Mouse (Mus musculus): Measurements from ENCODE around the gene Gm20388. TPM values are rescaled to one million over a fixed set of nuclear protein-coding genes. Genes with fewer than 3 reads are reported as not detected.
A peak's percentile ranks its signal among the peaks of the same experiment; 100 is the strongest.

The Gm20388 gene
- polyA plus RNA-seq, 1 experiment from 2014 or later = not detected

GRCm38 (mm10) chr8:120436491-120437030 is 525.9 kb downstream of the Gm20388 start:
- 55% methylated on average over 5 of the region's 5 CpGs for WGBS
- no peak overlapping the region for H3K4me2 ChIP-seq
- H3K4me3 ChIP-seq = no peak overlapping the region
- H3K9ac ChIP-seq = no peak overlapping the region
- no peaks in the 10 kb centered on the region for H3K27me3 ChIP-seq
- no peak for ATAC-seq (replicated peaks; ENCODE audit: insufficient number of reproducible peaks, insufficient read depth, low FRiP score, low read depth)
- H3K27ac ChIP-seq = no peak overlapping the region
- H3K9me3 ChIP-seq (replicated peaks) = no peaks in the 10 kb centered on the region
- peaks cover 33% of the 10 kb centered on the region for H3K4me1 ChIP-seq (replicated peaks)
- H3K36me3 ChIP-seq = no peaks in the 10 kb centered on the region

- no peak for ATAC-seq (replicated peaks; ENCODE audit: insufficient number of reproducible peaks, insufficient read depth, low FRiP score, low read depth)
- H3K9ac ChIP-seq = no peak overlapping the region
- H3K36me3 ChIP-seq = no peaks in the 10 kb centered on the region
- WGBS = 72% methylated on average over 1 of the region's 1 CpGs
- H3K9me3 ChIP-seq (replicated peaks) = no peaks in the 10 kb centered on the region
- H3K27ac ChIP-seq = no peak overlapping the region
- no peaks in the 10 kb centered on the region for H3K27me3 ChIP-seq
- H3K4me2 ChIP-seq = no peak overlapping the region
- peaks cover 39% of the 10 kb centered on the region for H3K4me1 ChIP-seq (replicated peaks)
- H3K4me3 ChIP-seq = no peak overlapping the region
Observed at GRCm38 (mm10) chr8:120437207-120437606, 526.6 kb downstream of the Gm20388 start.

GRCm38 (mm10) chr8:120437666-120438395 is 527.2 kb downstream of the Gm20388 start:
- Histone ChIP-seq H3K36me3 (no peaks in the 10 kb centered on the region), H3K4me1 (replicated peaks) (peaks cover 45% of the 10 kb centered on the region), H3K4me2 (no peak overlapping the region), H3K27me3 (no peaks in the 10 kb centered on the region), H3K4me3 (no peak overlapping the region), H3K9me3 (replicated peaks) (no peaks in the 10 kb centered on the region), H3K27ac (no peak overlapping the region), H3K9ac (0 out of 2 replicates have a peak overlapping the region, but pooled peaks have one; percentile 5)
- WGBS = 81% methylated on average over 21 of the region's 21 CpGs
- ATAC-seq (replicated peaks; ENCODE audit: insufficient number of reproducible peaks, insufficient read depth, low FRiP score, low read depth) = no peak

- no peak overlapping the region for H3K27ac ChIP-seq
- H3K4me1 ChIP-seq (replicated peaks) = peaks cover 45% of the 10 kb centered on the region
- no peak overlapping the region for H3K4me3 ChIP-seq
- no peaks in the 10 kb centered on the region for H3K9me3 ChIP-seq (replicated peaks)
- ATAC-seq (replicated peaks; ENCODE audit: insufficient number of reproducible peaks, insufficient read depth, low FRiP score, low read depth) = no peak
- no peak overlapping the region for H3K4me2 ChIP-seq
- H3K27me3 ChIP-seq = no peaks in the 10 kb centered on the region
- no peak overlapping the region for H3K9ac ChIP-seq
- 33% methylated on average over 19 of the region's 19 CpGs for WGBS
- H3K36me3 ChIP-seq = no peaks in the 10 kb centered on the region
Observed at GRCm38 (mm10) chr8:120439309-120439708, 528.7 kb downstream of the Gm20388 start.

GRCm38 (mm10) chr8:120440739-120441138 is 530.1 kb downstream of the Gm20388 start:
- H3K27me3 ChIP-seq = no peaks in the 10 kb centered on the region

GRCm38 (mm10) chr8:120441637-120442036 is 531.0 kb downstream of the Gm20388 start:
- Histone ChIP-seq H3K4me1 (replicated peaks) (peaks cover 38% of the 10 kb centered on the region), H3K27me3 (no peaks in the 10 kb centered on the region), H3K36me3 (no peaks in the 10 kb centered on the region), H3K4me3 (no peak overlapping the region), H3K4me2 (no peak overlapping the region), H3K27ac (no peak overlapping the region), H3K9me3 (replicated peaks) (no peaks in the 10 kb centered on the region), H3K9ac (no peak overlapping the region)
- ATAC-seq (replicated peaks; ENCODE audit: insufficient number of reproducible peaks, insufficient read depth, low FRiP score, low read depth) = no peak
- 66% methylated on average over 6 of the region's 6 CpGs for WGBS

More at GRCm38 (mm10) chr8:120440739-120441138, 530.1 kb downstream of the Gm20388 start:
- no peak overlapping the region for H3K4me2 ChIP-seq
- WGBS = 87% methylated on average over 12 of the region's 12 CpGs
- peaks cover 45% of the 10 kb centered on the region for H3K4me1 ChIP-seq (replicated peaks)
- no peak overlapping the region for H3K27ac ChIP-seq
- H3K36me3 ChIP-seq = no peaks in the 10 kb centered on the region
- no peak overlapping the region for H3K9ac ChIP-seq
- no peak overlapping the region for H3K4me3 ChIP-seq
- ATAC-seq (replicated peaks; ENCODE audit: insufficient number of reproducible peaks, insufficient read depth, low FRiP score, low read depth) = no peak
- H3K9me3 ChIP-seq (replicated peaks) = no peaks in the 10 kb centered on the region

- peak; percentile 35; the same call in 1 of the 2 replicates for ATAC-seq (replicated peaks; ENCODE audit: insufficient number of reproducible peaks, insufficient read depth, low FRiP score, low read depth)
- WGBS = 24% methylated on average over 4 of the region's 4 CpGs
- Histone ChIP-seq H3K36me3 (no peaks in the 10 kb centered on the region), H3K9ac (no peak overlapping the region), H3K9me3 (replicated peaks) (no peaks in the 10 kb centered on the region), H3K27me3 (no peaks in the 10 kb centered on the region), H3K4me1 (replicated peaks) (peaks cover 31% of the 10 kb centered on the region), H3K4me3 (no peak overlapping the region), H3K27ac (0 out of 2 replicates have a peak overlapping the region, but pooled peaks have one; percentile 14), H3K4me2 (no peak overlapping the region)
Observed at GRCm38 (mm10) chr8:120442306-120443003, 531.8 kb downstream of the Gm20388 start.

- Histone ChIP-seq H3K4me2 (no peak overlapping the region), H3K9ac (no peak overlapping the region), H3K4me1 (replicated peaks) (peaks cover 36% of the 10 kb centered on the region), H3K27ac (no peak overlapping the region), H3K9me3 (replicated peaks) (no peaks in the 10 kb centered on the region), H3K4me3 (no peak overlapping the region), H3K27me3 (no peaks in the 10 kb centered on the region), H3K36me3 (no peaks in the 10 kb centered on the region)
- 70% methylated on average over 10 of the region's 10 CpGs for whole genome bisulfite sequencing
- no peak for ATAC-seq (replicated peaks; ENCODE audit: insufficient number of reproducible peaks, insufficient read depth, low FRiP score, low read depth)
Observed at GRCm38 (mm10) chr8:120445249-120445648, 534.6 kb downstream of the Gm20388 start.

GRCm38 (mm10) chr8:120448131-120448530 is 537.5 kb downstream of the Gm20388 start:
- no peak overlapping the region for H3K9ac ChIP-seq
- H3K4me3 ChIP-seq = no peak overlapping the region
- no peak overlapping the region for H3K4me2 ChIP-seq
- ATAC-seq (replicated peaks; ENCODE audit: insufficient number of reproducible peaks, insufficient read depth, low FRiP score, low read depth) = no peak
- 86% methylated on average over 6 of the region's 6 CpGs for WGBS
- H3K4me1 ChIP-seq (replicated peaks) = peaks cover 10% of the 10 kb centered on the region
- no peak overlapping the region for H3K27ac ChIP-seq
- H3K36me3 ChIP-seq = no peaks in the 10 kb centered on the region
- H3K9me3 ChIP-seq (replicated peaks) = no peaks in the 10 kb centered on the region
- H3K27me3 ChIP-seq = no peaks in the 10 kb centered on the region

GRCm38 (mm10) chr8:120449139-120449538 is 538.5 kb downstream of the Gm20388 start:
- no peak overlapping the region for H3K27ac ChIP-seq
- H3K9ac ChIP-seq = no peak overlapping the region
- WGBS = 81% methylated on average over 4 of the region's 4 CpGs

GRCm38 (mm10) chr8:120449608-120450031 is 539.0 kb downstream of the Gm20388 start:
- H3K9ac ChIP-seq = no peak overlapping the region
- H3K9me3 ChIP-seq (replicated peaks) = no peaks in the 10 kb centered on the region
- WGBS = 35% methylated on average over 17 of the region's 17 CpGs
- H3K4me2 ChIP-seq = no peak overlapping the region; the same call in 1 of the 2 replicates
- no peaks in the 10 kb centered on the region for H3K36me3 ChIP-seq
- no peak for ATAC-seq (replicated peaks; ENCODE audit: insufficient number of reproducible peaks, insufficient read depth, low FRiP score, low read depth)
- no peak overlapping the region for H3K4me3 ChIP-seq
- H3K27me3 ChIP-seq = no peaks in the 10 kb centered on the region
- peaks cover 18% of the 10 kb centered on the region for H3K4me1 ChIP-seq (replicated peaks)
- no peak overlapping the region for H3K27ac ChIP-seq

More at GRCm38 (mm10) chr8:120449139-120449538, 538.5 kb downstream of the Gm20388 start:
- Histone ChIP-seq H3K4me1 (replicated peaks) (peaks cover 13% of the 10 kb centered on the region), H3K27me3 (no peaks in the 10 kb centered on the region), H3K9me3 (replicated peaks) (no peaks in the 10 kb centered on the region), H3K4me2 (no peak overlapping the region), H3K36me3 (no peaks in the 10 kb centered on the region), H3K4me3 (no peak overlapping the region)
- no peak for ATAC-seq (replicated peaks; ENCODE audit: insufficient number of reproducible peaks, insufficient read depth, low FRiP score, low read depth)
